Mouse (Mus musculus) ES-E14 (cell line): ENCODE results near the gene Dock9. TPM values are rescaled to one million over a fixed set of nuclear protein-coding genes. Genes with fewer than 3 reads are reported as not detected.

Source experiments
- DNase-seq: peaks from one replicate; pipeline ENCODE4 v3.0.0-alpha.2; 2013; ENCODE audit warnings: low read depth, low spot score
- H3K27ac ChIP-seq: 2 replicates; pipeline ENCODE4 v1.5.1; 2012; ENCODE audit warnings: low read depth, mild to moderate bottlenecking, low read length, moderate library complexity, mixed read lengths; ENCODE audit not compliant: poor library complexity, insufficient read depth, severe bottlenecking
- H3K36me3 ChIP-seq: 2 replicates; pipeline ENCODE4 v1.6.1; 2012; ENCODE audit warnings: mild to moderate bottlenecking, low read length, moderate library complexity, mixed read lengths; ENCODE audit not compliant: control insufficient read depth, poor library complexity, insufficient read depth, severe bottlenecking
- H3K4me1 ChIP-seq, 2 experiments: fragments of 150-350 bp in 1 of 2; sonication (generic) in 1 of 2; 2 replicates each; pipeline ENCODE4 v1.6.1; 2012; ENCODE audit warnings: low read length in 2 of 2, mild to moderate bottlenecking in 1 of 2, mixed read lengths in 1 of 2; ENCODE audit not compliant: control insufficient read depth in 2 of 2, insufficient read depth in 2 of 2, poor library complexity in 1 of 2
- H3K4me3 ChIP-seq, 2 experiments: fragments of 150-350 bp in 1 of 2; sonication (generic) in 1 of 2; 2 replicates each; pipeline ENCODE4 v1.5.1; 2012; ENCODE audit warnings: low read length in 2 of 2, low read depth in 1 of 2, mild to moderate bottlenecking in 1 of 2, mixed read lengths in 1 of 2; ENCODE audit not compliant: insufficient read depth in 1 of 2, poor library complexity in 1 of 2, severe bottlenecking in 1 of 2
- H3K9ac ChIP-seq: 2 replicates; pipeline ENCODE4 v1.6.1; 2012; ENCODE audit warnings: low read depth, mild to moderate bottlenecking, low read length, mixed read lengths; ENCODE audit not compliant: poor library complexity, insufficient read depth, severe bottlenecking
- H3K9me3 ChIP-seq: fragments of 150-350 bp; sonication (generic); 2 replicates; pipeline ENCODE4 v1.6.1; 2012; ENCODE audit warnings: low read depth, mild to moderate bottlenecking, low read length; ENCODE audit not compliant: control insufficient read depth, insufficient read depth
- CHD2 ChIP-seq: IDR thresholded peaks from 2 replicates; pipeline ENCODE4 v1.6.1; 2014; ENCODE audit warnings: mild to moderate bottlenecking, low read depth, low read length, inconsistent platforms
- HCFC1 ChIP-seq: IDR thresholded peaks from 2 replicates; pipeline ENCODE4 v1.6.1; 2012; ENCODE audit warnings: low read length, inconsistent platforms, borderline replicate concordance; ENCODE audit not compliant: insufficient read depth
- MAFK ChIP-seq: IDR thresholded peaks from 2 replicates; pipeline ENCODE4 v1.6.1; 2014; ENCODE audit warnings: mild to moderate bottlenecking, low read depth, low read length, inconsistent platforms; ENCODE audit not compliant: insufficient read depth
- ZC3H11A ChIP-seq: IDR thresholded peaks from 2 replicates; pipeline ENCODE4 v1.6.1; 2012; ENCODE audit warnings: low read depth, mild to moderate bottlenecking, inconsistent platforms, low read length, borderline replicate concordance
- ZNF384 ChIP-seq: IDR thresholded peaks from 2 replicates; pipeline ENCODE4 v1.6.1; 2012; ENCODE audit warnings: low read depth, low read length, inconsistent platforms
- in situ Hi-C, 2 experiments: fragments of 600-800 bp; cut with MboI; formaldehyde crosslinking; loops; one replicate each; pipeline ENCODE4 v1.15.1; 2025; ENCODE audit warnings: low sequenced_read_pairs in 2 of 2, inconsistent platforms in 1 of 2; ENCODE audit not compliant: unreplicated experiment in 2 of 2
- total RNA-seq: library from RNA; depleted of rRNA; stranded (reverse); fragments of 300-350 nt; gene quantifications from 2 replicates; pipeline ENCODE4 v1.2.3, GENCODE M21; 2012

Gene Dock9
- total RNA-seq, 1 experiment = 8.3 TPM

- no peak overlapping the region for H3K27ac ChIP-seq
- H3K4me3 ChIP-seq = no peak overlapping the region
- no peaks in the 10 kb centered on the region; the same call in 1 of the 2 replicates for H3K36me3 ChIP-seq
- no peaks in the 10 kb centered on the region for H3K9me3 ChIP-seq
- TF ChIP-seq ZNF384 = no peak
- no peak for TF ChIP-seq ZC3H11A
- no peak for TF ChIP-seq MAFK
- TF ChIP-seq CHD2 = no peak
- no peak for TF ChIP-seq HCFC1
- no peak overlapping the region for H3K9ac ChIP-seq
- no peaks in the 10 kb centered on the region for H3K4me1 ChIP-seq
- in situ Hi-C loops = no loop called here
- DNase-seq = no peak
Measured at GRCm38 (mm10) chr14:121656912-121657311, 140.7 kb downstream of the Dock9 start.

GRCm38 (mm10) chr14:121654977-121655376 is 142.7 kb downstream of the Dock9 start:
- H3K9me3 ChIP-seq = no peaks in the 10 kb centered on the region
- H3K9ac ChIP-seq = no peak overlapping the region
- TF ChIP-seq HCFC1 = no peak
- TF ChIP-seq ZNF384 = no peak
- TF ChIP-seq MAFK = no peak
- no peak for TF ChIP-seq CHD2
- TF ChIP-seq ZC3H11A = no peak
- DNase-seq = no peak
- H3K4me3 ChIP-seq = no peak overlapping the region
- in situ Hi-C loops = no loop called here
- no peaks in the 10 kb centered on the region; the same call in 1 of the 2 replicates for H3K36me3 ChIP-seq
- no peak overlapping the region for H3K27ac ChIP-seq
- H3K4me1 ChIP-seq = no peaks in the 10 kb centered on the region

GRCm38 (mm10) chr14:121654416-121654967 is 143.1 kb downstream of the Dock9 start:
- H3K27ac ChIP-seq = no peak overlapping the region
- H3K9me3 ChIP-seq = no peaks in the 10 kb centered on the region
- DNase-seq = no peak
- TF ChIP-seq MAFK (no peak), ZC3H11A (no peak), HCFC1 (no peak), ZNF384 (no peak), CHD2 (no peak)
- H3K4me3 ChIP-seq = no peak overlapping the region
- no peak overlapping the region for H3K9ac ChIP-seq
- H3K36me3 ChIP-seq = no peaks in the 10 kb centered on the region; the same call in 1 of the 2 replicates
- no peaks in the 10 kb centered on the region for H3K4me1 ChIP-seq
- in situ Hi-C loops = no loop called here

- Histone ChIP-seq H3K4me3 (no peak overlapping the region), H3K9ac (no peak overlapping the region), H3K27ac (no peak overlapping the region), H3K4me1 (no peaks in the 10 kb centered on the region), H3K9me3 (no peaks in the 10 kb centered on the region), H3K36me3 (no peaks in the 10 kb centered on the region; the same call in none of the 2 replicates)
- no peak for DNase-seq
- TF ChIP-seq ZC3H11A = no peak
- in situ Hi-C loops = no loop called here
Measured at GRCm38 (mm10) chr14:121653717-121654116, 143.9 kb downstream of the Dock9 start.

GRCm38 (mm10) chr14:121653241-121653640 is 144.4 kb downstream of the Dock9 start:
- no peak for TF ChIP-seq ZC3H11A
- TF ChIP-seq HCFC1 = no peak
- TF ChIP-seq MAFK = no peak
- TF ChIP-seq ZNF384 = no peak
- no peak for TF ChIP-seq CHD2
- no peaks in the 10 kb centered on the region for H3K9me3 ChIP-seq
- H3K27ac ChIP-seq = no peak overlapping the region
- no peak for DNase-seq
- in situ Hi-C loops = no loop called here
- no peaks in the 10 kb centered on the region; the same call in none of the 2 replicates for H3K36me3 ChIP-seq
- H3K4me3 ChIP-seq = no peak overlapping the region
- H3K9ac ChIP-seq = no peak overlapping the region
- no peaks in the 10 kb centered on the region for H3K4me1 ChIP-seq
